Comparison of ENCODE assay signal across 16 mouse cellular contexts in genomic region chr11:94600447-94600846, GRCm38 (mm10). TPM values are rescaled to one million over a fixed set of nuclear protein-coding genes. Genes with fewer than 3 reads are reported as not detected.
DNase-seq lines count a peak whose midpoint lies in the region; ATAC-seq and TF ChIP-seq lines count a peak whose summit lies in the region.
"Had no signal": no experiment of that assay in that cellular context is flagged by ENCODE, and none has a peak within 500 bp of the region (broad histone marks: within the 10 kb centered on the region; RNA-seq: fewer than 3 reads in every experiment).

No protein-coding gene starts in this region.

- H3K36me3 ChIP-seq in hindbrain, embryonic 15.5 days: no peaks in the 10 kb centered on the region
- H3K36me3 ChIP-seq in hindbrain, postnatal 0 days (ENCODE audit: insufficient read depth, low read length): no peaks in the 10 kb centered on the region
- H3K36me3 ChIP-seq in stomach, embryonic 14.5 days (ENCODE audit: control insufficient read depth, insufficient read depth, low read length): no peaks in the 10 kb centered on the region; the same call in 1 of the 2 replicates
- H3K36me3 ChIP-seq in stomach, postnatal 0 days (ENCODE audit: control insufficient read depth, insufficient read depth, low read length): no peaks in the 10 kb centered on the region
- peaks cover 3% of the 10 kb centered on the region; the same call in 1 of the 2 replicates for H3K36me3 ChIP-seq in limb, embryonic 13.5 days
- H3K36me3 ChIP-seq in stomach, embryonic 16.5 days (ENCODE audit: control insufficient read depth, insufficient read depth, low read length): no peaks in the 10 kb centered on the region
- H3K36me3 ChIP-seq: forebrain, embryonic 15.5 days had no signal

- peaks cover 8% of the 10 kb centered on the region; the same call in 1 of the 2 replicates for H3K27me3 ChIP-seq in hindbrain, embryonic 15.5 days
- no peaks in the 10 kb centered on the region for H3K27me3 ChIP-seq in hindbrain, postnatal 0 days (ENCODE audit: insufficient read depth, low read length)
- H3K27me3 ChIP-seq in stomach, embryonic 14.5 days (ENCODE audit: control insufficient read depth, insufficient read depth, low read length): no peaks in the 10 kb centered on the region
- H3K27me3 ChIP-seq in stomach, postnatal 0 days (ENCODE audit: control insufficient read depth, insufficient read depth, low read length): no peaks in the 10 kb centered on the region
- no peaks in the 10 kb centered on the region for H3K27me3 ChIP-seq in limb, embryonic 13.5 days
- H3K27me3 ChIP-seq in stomach, embryonic 16.5 days (ENCODE audit: control insufficient read depth, insufficient read depth, low read length): no peaks in the 10 kb centered on the region
- H3K27me3 ChIP-seq: forebrain, embryonic 15.5 days; Patski had no signal

- peak overlapping the region; percentile 66; the same call in 1 of the 2 replicates for H3K4me2 ChIP-seq in hindbrain, embryonic 15.5 days
- no peak overlapping the region for H3K4me2 ChIP-seq in hindbrain, postnatal 0 days (ENCODE audit: low read depth, low read length)
- peak overlapping the region; percentile 69 for H3K4me2 ChIP-seq in stomach, embryonic 14.5 days (replicated peaks; ENCODE audit: low read depth, low read length)
- H3K4me2 ChIP-seq in stomach, postnatal 0 days (replicated peaks; ENCODE audit: low read depth): no peak overlapping the region
- H3K4me2 ChIP-seq in limb, embryonic 13.5 days (replicated peaks): peak overlapping the region; percentile 78
- H3K4me2 ChIP-seq in stomach, embryonic 16.5 days (ENCODE audit: low read depth, low read length): peak overlapping the region; percentile 74; the same call in 1 of the 2 replicates

- WGBS in hindbrain, embryonic 15.5 days: 91% methylated on average over 7 of the region's 7 CpGs
- 92% methylated on average over 7 of the region's 7 CpGs for WGBS in hindbrain, postnatal 0 days
- 91% methylated on average over 7 of the region's 7 CpGs for WGBS in stomach, embryonic 14.5 days
- 87% methylated on average over 7 of the region's 7 CpGs for WGBS in stomach, postnatal 0 days
- WGBS in limb, embryonic 13.5 days: 94% methylated on average over 7 of the region's 7 CpGs
- 89% methylated on average over 7 of the region's 7 CpGs for WGBS in stomach, embryonic 16.5 days

- no peak overlapping the region for H3K4me3 ChIP-seq in hindbrain, embryonic 15.5 days
- H3K4me3 ChIP-seq in hindbrain, postnatal 0 days (ENCODE audit: low read length): no peak overlapping the region
- 0 out of 2 replicates have a peak overlapping the region, but pooled peaks have one; percentile 61 for H3K4me3 ChIP-seq in stomach, embryonic 14.5 days (ENCODE audit: low read depth, low read length)
- H3K4me3 ChIP-seq in stomach, postnatal 0 days (ENCODE audit: low read depth, low read length): no peak overlapping the region
- H3K4me3 ChIP-seq in limb, embryonic 13.5 days: peak overlapping the region; percentile 64; the same call in 1 of the 2 replicates
- H3K4me3 ChIP-seq in stomach, embryonic 16.5 days (replicated peaks; ENCODE audit: low read length): peak overlapping the region; percentile 49; the same call in 1 of the 2 replicates

- no peak for ATAC-seq in hindbrain, embryonic 15.5 days (ENCODE audit: low FRiP score, low read depth)
- no peak for ATAC-seq in hindbrain, postnatal 0 days
- no peak for ATAC-seq in stomach, embryonic 14.5 days (ENCODE audit: insufficient number of reproducible peaks, insufficient read depth, low FRiP score, low read depth)
- ATAC-seq in stomach, postnatal 0 days (ENCODE audit: low FRiP score, low TSS enrichment): no peak
- no peak for ATAC-seq in limb, embryonic 13.5 days (ENCODE audit: low FRiP score, low read depth)
- ATAC-seq in stomach, embryonic 16.5 days (ENCODE audit: insufficient read depth, low FRiP score): no peak
- ATAC-seq in frontal cortex, adult (ENCODE audit: low TSS enrichment): no peak
- ATAC-seq: Patski had no signal

- no peak for TF ChIP-seq CTCF in hindbrain, postnatal 0 days (IDR thresholded peaks at IDR 0.05; ENCODE audit: low read depth)
- TF ChIP-seq CTCF in stomach, postnatal 0 days (IDR thresholded peaks at IDR 0.05; ENCODE audit: low read depth): no peak

- no peak for TF ChIP-seq EP300 in stomach, postnatal 0 days (optimal IDR thresholded peaks at IDR 0.05)

- H3K27ac ChIP-seq in hindbrain, embryonic 15.5 days (replicated peaks): no peak overlapping the region
- H3K27ac ChIP-seq in hindbrain, postnatal 0 days: no peak overlapping the region
- no peak overlapping the region for H3K27ac ChIP-seq in stomach, embryonic 14.5 days (ENCODE audit: low read length)
- no peak overlapping the region for H3K27ac ChIP-seq in stomach, postnatal 0 days (replicated peaks)
- no peak overlapping the region for H3K27ac ChIP-seq in limb, embryonic 13.5 days
- H3K27ac ChIP-seq in stomach, embryonic 16.5 days (ENCODE audit: low read length): no peak overlapping the region
- H3K27ac ChIP-seq: forebrain, embryonic 15.5 days had no signal

- H3K9ac ChIP-seq in hindbrain, embryonic 15.5 days: no peak overlapping the region
- H3K9ac ChIP-seq in hindbrain, postnatal 0 days (replicated peaks; ENCODE audit: low read length): no peak overlapping the region
- H3K9ac ChIP-seq in stomach, embryonic 14.5 days (replicated peaks; ENCODE audit: low read depth, low read length): no peak overlapping the region
- no peak overlapping the region for H3K9ac ChIP-seq in stomach, postnatal 0 days (ENCODE audit: low read length)
- no peak overlapping the region for H3K9ac ChIP-seq in limb, embryonic 13.5 days
- H3K9ac ChIP-seq in stomach, embryonic 16.5 days (ENCODE audit: low read length): no peak overlapping the region
- H3K9ac ChIP-seq: forebrain, embryonic 15.5 days had no signal

- H3K4me1 ChIP-seq in hindbrain, embryonic 15.5 days (replicated peaks): peaks cover 12% of the 10 kb centered on the region
- H3K4me1 ChIP-seq in hindbrain, postnatal 0 days (ENCODE audit: insufficient read depth, low read length): no peaks in the 10 kb centered on the region
- 0 out of 2 replicates have a peak, but pooled peaks cover 7% of the 10 kb centered on the region for H3K4me1 ChIP-seq in stomach, embryonic 14.5 days (ENCODE audit: control insufficient read depth, insufficient read depth, low read length)
- H3K4me1 ChIP-seq in stomach, postnatal 0 days (replicated peaks; ENCODE audit: control insufficient read depth, insufficient read depth): no peaks in the 10 kb centered on the region
- peaks cover 22% of the 10 kb centered on the region for H3K4me1 ChIP-seq in limb, embryonic 13.5 days
- peaks cover 6% of the 10 kb centered on the region for H3K4me1 ChIP-seq in stomach, embryonic 16.5 days (ENCODE audit: control insufficient read depth, insufficient read depth, low read length)

- H3K9me3 ChIP-seq in hindbrain, embryonic 15.5 days: no peaks in the 10 kb centered on the region
- no peaks in the 10 kb centered on the region for H3K9me3 ChIP-seq in hindbrain, postnatal 0 days (ENCODE audit: low read length)
- no peaks in the 10 kb centered on the region for H3K9me3 ChIP-seq in stomach, embryonic 14.5 days (ENCODE audit: control insufficient read depth, low read depth, low read length)
- H3K9me3 ChIP-seq in stomach, postnatal 0 days (ENCODE audit: control insufficient read depth, low read length): no peaks in the 10 kb centered on the region
- H3K9me3 ChIP-seq in limb, embryonic 13.5 days: no peaks in the 10 kb centered on the region
- no peaks in the 10 kb centered on the region for H3K9me3 ChIP-seq in stomach, embryonic 16.5 days (replicated peaks; ENCODE audit: control insufficient read depth, low read length)
- H3K9me3 ChIP-seq: forebrain, embryonic 15.5 days had no signal

- no peak for DNase-seq in hindbrain, postnatal 0 days (ENCODE audit: low spot score)
- no peak for DNase-seq in stomach, postnatal 0 days (ENCODE audit: low spot score)
- no peak for DNase-seq in urinary bladder, postnatal 10 days (ENCODE audit: low spot score)
- DNase-seq: adrenal gland, postnatal 10 days; heart, postnatal 14 days; kidney, postnatal 36 days; lung, postnatal 4 days; right cerebral cortex, postnatal 25 days had no signal

RNA-seq across cellular contexts. Expression of gene Acsf2, which starts 1.2 kb away (rescaled TPM):
- polyA plus RNA-seq in hindbrain, embryonic 15.5 days (2015; fragmentation: Nextera tagmentation; extraction: Ambion mirVana): 2.0 and 2.2 TPM in 2 replicates
- total RNA-seq in hindbrain, postnatal 0 days (2014; rRNA removed): 4.8 and 6.8 TPM in 2 replicates
- polyA plus RNA-seq in hindbrain, postnatal 0 days (2015; fragmentation: Nextera tagmentation; extraction: Ambion mirVana): 2.6 and 2.8 TPM in 2 replicates
- 7.1 and 9.3 TPM in 2 replicates for polyA plus RNA-seq in stomach, embryonic 14.5 days (2014; fragmentation: Nextera tagmentation; extraction: Ambion mirVana)
- polyA plus RNA-seq in stomach, postnatal 0 days (2015; fragmentation: Nextera tagmentation; extraction: Ambion mirVana): 2.5 and 3.0 TPM in 2 replicates
- polyA plus RNA-seq in limb, embryonic 13.5 days (2015; fragmentation: Nextera tagmentation; extraction: Ambion mirVana): 7.0 and 7.5 TPM in 2 replicates
- polyA plus RNA-seq in stomach, embryonic 16.5 days (2015; fragmentation: Nextera tagmentation; extraction: Ambion mirVana): 4.3 and 5.7 TPM in 2 replicates

RNA-seq across cellular contexts. Expression of gene Lrrc59, which starts 29.1 kb away (rescaled TPM):
- 160 and 164 TPM in 2 replicates for polyA plus RNA-seq in hindbrain, embryonic 15.5 days (2015; fragmentation: Nextera tagmentation; extraction: Ambion mirVana)
- 105 and 113 TPM in 2 replicates for total RNA-seq in hindbrain, postnatal 0 days (2014; rRNA removed)
- polyA plus RNA-seq in hindbrain, postnatal 0 days (2015; fragmentation: Nextera tagmentation; extraction: Ambion mirVana): 127 and 131 TPM in 2 replicates
- 147 and 157 TPM in 2 replicates for polyA plus RNA-seq in stomach, embryonic 14.5 days (2014; fragmentation: Nextera tagmentation; extraction: Ambion mirVana)
- 101 and 109 TPM in 2 replicates for polyA plus RNA-seq in stomach, postnatal 0 days (2015; fragmentation: Nextera tagmentation; extraction: Ambion mirVana)
- 225 and 240 TPM in 2 replicates for polyA plus RNA-seq in limb, embryonic 13.5 days (2015; fragmentation: Nextera tagmentation; extraction: Ambion mirVana)
- polyA plus RNA-seq in stomach, embryonic 16.5 days (2015; fragmentation: Nextera tagmentation; extraction: Ambion mirVana): 218 and 219 TPM in 2 replicates

RNA-seq across cellular contexts. Expression of gene Chad, which starts 35.6 kb away (rescaled TPM):
- polyA plus RNA-seq in hindbrain, embryonic 15.5 days (2015; fragmentation: Nextera tagmentation; extraction: Ambion mirVana): 0.34 and 0.54 TPM in 2 replicates
- total RNA-seq in hindbrain, postnatal 0 days (2014; rRNA removed): 0.61 and 1.2 TPM in 2 replicates
- 1.2 and 1.4 TPM in 2 replicates for polyA plus RNA-seq in hindbrain, postnatal 0 days (2015; fragmentation: Nextera tagmentation; extraction: Ambion mirVana)
- 5.0 and 7.1 TPM in 2 replicates for polyA plus RNA-seq in stomach, embryonic 14.5 days (2014; fragmentation: Nextera tagmentation; extraction: Ambion mirVana)
- polyA plus RNA-seq in stomach, postnatal 0 days (2015; fragmentation: Nextera tagmentation; extraction: Ambion mirVana): 80.8 and 87.5 TPM in 2 replicates
- polyA plus RNA-seq in limb, embryonic 13.5 days (2015; fragmentation: Nextera tagmentation; extraction: Ambion mirVana): 14.1 and 17.3 TPM in 2 replicates
- 16.1 and 22.6 TPM in 2 replicates for polyA plus RNA-seq in stomach, embryonic 16.5 days (2015; fragmentation: Nextera tagmentation; extraction: Ambion mirVana)
- total RNA-seq: granulocyte monocyte progenitor cell, adult 5-6 weeks had no signal

RNA-seq across cellular contexts. Expression of gene Rsad1, which starts 51.4 kb away (rescaled TPM):
- polyA plus RNA-seq in hindbrain, embryonic 15.5 days (2015; fragmentation: Nextera tagmentation; extraction: Ambion mirVana): 8.6 and 9.3 TPM in 2 replicates
- 9.3 and 12.9 TPM in 2 replicates for total RNA-seq in hindbrain, postnatal 0 days (2014; rRNA removed)
- polyA plus RNA-seq in hindbrain, postnatal 0 days (2015; fragmentation: Nextera tagmentation; extraction: Ambion mirVana): 9.2 and 11.3 TPM in 2 replicates
- polyA plus RNA-seq in stomach, embryonic 14.5 days (2014; fragmentation: Nextera tagmentation; extraction: Ambion mirVana): 3.1 and 3.4 TPM in 2 replicates
- polyA plus RNA-seq in stomach, postnatal 0 days (2015; fragmentation: Nextera tagmentation; extraction: Ambion mirVana): 3.4 and 3.8 TPM in 2 replicates
- polyA plus RNA-seq in limb, embryonic 13.5 days (2015; fragmentation: Nextera tagmentation; extraction: Ambion mirVana): 4.8 and 6.4 TPM in 2 replicates
- polyA plus RNA-seq in stomach, embryonic 16.5 days (2015; fragmentation: Nextera tagmentation; extraction: Ambion mirVana): 3.1 and 3.3 TPM in 2 replicates

RNA-seq across cellular contexts. Expression of gene Mrpl27, which starts 53.1 kb away (rescaled TPM):
- polyA plus RNA-seq in hindbrain, embryonic 15.5 days (2015; fragmentation: Nextera tagmentation; extraction: Ambion mirVana): 139 and 155 TPM in 2 replicates
- total RNA-seq in hindbrain, postnatal 0 days (2014; rRNA removed): 36.3 and 61.2 TPM in 2 replicates
- 178 and 182 TPM in 2 replicates for polyA plus RNA-seq in hindbrain, postnatal 0 days (2015; fragmentation: Nextera tagmentation; extraction: Ambion mirVana)
- 148 and 149 TPM in 2 replicates for polyA plus RNA-seq in stomach, embryonic 14.5 days (2014; fragmentation: Nextera tagmentation; extraction: Ambion mirVana)
- polyA plus RNA-seq in stomach, postnatal 0 days (2015; fragmentation: Nextera tagmentation; extraction: Ambion mirVana): 123 and 124 TPM in 2 replicates
- polyA plus RNA-seq in limb, embryonic 13.5 days (2015; fragmentation: Nextera tagmentation; extraction: Ambion mirVana): 153 and 159 TPM in 2 replicates
- polyA plus RNA-seq in stomach, embryonic 16.5 days (2015; fragmentation: Nextera tagmentation; extraction: Ambion mirVana): 122 and 126 TPM in 2 replicates

Comparison
In these comparisons a context has a peak if more than half of its experiments do, and no peak if none do; other contexts are left out.
1. H3K4me2 ChIP-seq: peak in hindbrain, embryonic 15.5 days (single experiment), stomach, embryonic 14.5 days (single experiment), limb, embryonic 13.5 days (single experiment) and stomach, embryonic 16.5 days (single experiment); none in hindbrain, postnatal 0 days (single experiment) and stomach, postnatal 0 days (single experiment).
2. H3K4me3 ChIP-seq: peak in stomach, embryonic 14.5 days (single experiment), limb, embryonic 13.5 days (single experiment) and stomach, embryonic 16.5 days (single experiment); none in hindbrain, embryonic 15.5 days (single experiment), hindbrain, postnatal 0 days (single experiment) and stomach, postnatal 0 days (single experiment).